Mouse (Mus musculus) thymus, adult 18-20 months (tissue): ENCODE data around the gene Sox18.

Experiments used
- DNase-seq, 2 experiments: peaks; one replicate each; pipeline ENCODE4 v3.0.0; 2022; ENCODE audit warnings: mixed read lengths in 2 of 2

Gene Sox18

DNA sequence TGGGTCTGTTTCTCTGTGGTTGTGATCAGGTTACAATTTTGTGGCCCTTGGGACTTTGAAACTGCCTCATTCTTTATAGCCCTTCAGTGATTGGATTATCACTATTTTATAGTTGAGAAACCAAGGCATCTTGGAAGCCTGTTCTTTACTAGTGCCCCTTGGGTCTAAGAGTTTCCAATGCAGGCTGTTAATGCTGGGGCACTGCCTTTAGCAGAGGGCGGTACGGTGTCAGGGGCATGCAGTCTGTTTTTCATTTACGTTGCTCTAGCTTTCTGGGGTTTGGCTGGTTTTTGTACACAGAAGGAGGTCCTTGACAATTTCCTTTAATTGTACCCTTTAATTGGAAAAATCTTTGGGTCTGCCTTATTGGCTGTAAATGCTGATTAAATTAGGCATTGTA lies 25.8 kb downstream of the Sox18 start:
- DNase-seq: no peak

DNA sequence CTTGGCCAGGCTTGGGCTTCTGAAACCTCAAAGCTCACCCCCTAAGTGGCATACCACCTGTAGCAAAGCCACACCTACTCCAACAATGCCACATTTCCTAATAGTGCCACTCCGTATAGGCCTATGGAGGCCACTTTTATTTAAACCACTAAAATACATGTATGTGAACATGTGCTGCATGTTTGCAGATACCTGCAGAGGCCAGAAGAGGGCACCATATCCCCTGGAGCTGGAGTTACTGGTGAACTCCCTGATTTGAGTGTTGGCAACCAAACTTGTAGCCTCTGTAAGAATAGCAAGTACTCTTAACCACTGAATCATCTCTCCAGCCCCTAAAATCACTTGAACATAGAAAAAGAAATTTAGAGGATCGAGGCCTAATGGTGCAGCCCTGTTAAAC lies 27.1 kb downstream of the Sox18 start:
- peak in 1 of 2 experiments; percentile 11 for DNase-seq

DNA sequence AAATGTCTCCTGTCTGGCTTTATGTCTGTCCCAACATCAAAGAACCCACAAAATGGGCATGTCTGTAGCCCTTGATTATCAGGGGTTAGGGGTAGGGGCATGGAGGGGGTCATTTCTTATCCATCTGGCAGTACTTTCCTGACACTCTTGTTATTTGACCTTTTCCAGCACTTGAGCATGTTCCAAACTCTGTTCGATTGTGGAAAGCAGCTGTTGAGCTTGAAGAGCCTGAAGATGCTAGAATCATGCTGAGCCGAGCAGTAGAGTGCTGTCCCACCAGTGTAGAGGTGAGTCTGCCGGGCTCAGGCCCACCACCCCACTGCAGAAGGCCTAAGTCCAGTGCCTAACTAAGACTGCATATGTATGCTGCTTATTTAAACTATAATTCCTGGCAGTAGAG lies 35.6 kb downstream of the Sox18 start:
- no peak for DNase-seq

DNA sequence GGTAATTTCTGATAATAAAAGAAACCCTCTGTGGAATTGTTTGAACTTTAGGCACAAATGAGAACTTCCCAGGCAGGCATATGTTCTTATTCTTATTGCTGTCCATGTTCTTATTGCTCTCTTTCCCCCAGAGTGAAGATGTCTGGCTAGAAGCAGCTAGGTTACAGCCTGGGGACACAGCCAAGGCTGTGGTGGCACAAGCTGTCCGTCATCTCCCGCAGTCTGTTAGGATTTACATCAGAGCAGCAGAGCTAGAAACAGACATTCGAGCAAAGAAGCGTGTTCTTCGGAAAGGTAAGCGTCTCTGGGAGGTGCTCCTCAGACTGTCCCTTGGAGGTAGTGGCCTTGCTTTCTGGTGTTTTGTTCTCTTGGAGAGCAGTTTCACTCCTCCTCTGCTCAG lies 38.8 kb downstream of the Sox18 start:
- DNase-seq: no peak

DNA sequence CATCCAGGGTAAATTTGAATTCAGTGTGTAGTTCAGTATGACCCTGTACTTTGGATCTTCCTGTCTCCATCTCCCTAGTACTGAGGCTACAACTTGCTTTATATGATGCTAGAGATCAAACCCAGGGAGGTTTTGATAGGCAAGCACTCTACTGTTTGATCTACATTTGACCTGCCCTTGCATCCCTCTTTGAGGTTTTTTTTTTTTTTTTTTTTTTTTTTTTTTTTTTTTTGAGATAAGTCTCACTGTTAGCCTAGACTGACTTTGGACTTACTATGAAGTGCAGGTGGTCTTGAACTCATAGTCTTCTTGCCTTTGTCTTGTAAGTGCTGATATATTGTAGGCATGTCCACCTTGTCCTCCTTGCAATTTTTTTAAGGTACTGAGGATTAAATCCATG lies 43.0 kb downstream of the Sox18 start:
- DNase-seq: no peak

DNA sequence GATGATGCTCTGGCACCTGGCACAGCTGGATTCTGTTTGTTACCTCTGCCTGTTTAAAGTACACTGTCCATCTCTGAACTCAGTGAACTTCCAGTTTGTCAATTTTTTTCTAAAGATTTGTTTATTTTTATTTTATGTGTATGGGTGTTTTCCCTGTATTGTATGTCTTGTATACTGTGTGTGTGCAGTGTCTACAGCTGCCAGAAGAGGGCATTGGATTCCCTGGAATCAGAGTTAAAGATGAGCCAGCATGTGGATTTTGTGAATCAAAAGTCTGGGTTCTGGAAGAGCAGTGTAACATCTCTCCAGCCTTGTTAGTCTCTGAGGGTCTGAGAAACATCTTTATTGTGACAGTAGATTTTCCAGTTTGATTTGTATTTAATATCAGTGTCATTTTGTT lies 48.0 kb downstream of the Sox18 start:
- no peak for DNase-seq
